Mouse (Mus musculus): Measurements from ENCODE around the gene Slc27a3. TPM values are rescaled to one million over a fixed set of nuclear protein-coding genes. Genes with fewer than 3 reads are reported as not detected.
"Not testable (repeated sequence)": the region's sequence is repeated elsewhere in the genome, so short reads cannot be mapped to it uniquely, and the experiment has no call there.

Slc27a3 gene
- total RNA-seq, 4 experiments from 2014 or later = 0.65 to 1.1 (median 0.96) TPM

GRCm38 (mm10) chr3:90347847-90348246 lies 41.9 kb downstream of the Slc27a3 start:
- DNase-seq (ENCODE audit: low spot score in 2 of 2) = no peak

- DNase-seq (ENCODE audit: low spot score in 2 of 2) = not testable (repeated sequence)
Observed at GRCm38 (mm10) chr3:90342853-90343252, 46.9 kb downstream of the Slc27a3 start.

GRCm38 (mm10) chr3:90340177-90340576 lies 49.6 kb downstream of the Slc27a3 start:
- no peak for DNase-seq (ENCODE audit: low spot score in 2 of 2)

GRCm38 (mm10) chr3:90338190-90338589 lies 51.5 kb downstream of the Slc27a3 start:
- DNase-seq (ENCODE audit: low spot score in 2 of 2) = no peak

GRCm38 (mm10) chr3:90335517-90335916 lies 54.2 kb downstream of the Slc27a3 start:
- no peak for DNase-seq (ENCODE audit: low spot score in 2 of 2)

Other genes starting within 250 kb of the Slc27a3 start
- 1,000 to 10,000 TPM; 1,066 to 1,242 (median 1,083) TPM for gene Rps27, start 176.3 kb downstream of the Slc27a3 start, total RNA-seq (2022)
- gene Rab13, start 176.2 kb downstream of the Slc27a3 start, total RNA-seq (2022) = 10 to 100 TPM in 1 of 4 experiments, 1 to 10 TPM in 3; 5.7 to 11.6 (median 8.8) TPM
- 10 to 100 TPM; 67.8 to 75.4 (median 71.8) TPM for gene Jtb, start 158.3 kb downstream of the Slc27a3 start, total RNA-seq (2022)
- not detected for gene Creb3l4, start 146.4 kb downstream of the Slc27a3 start, total RNA-seq (2022)
- 10 to 100 TPM; 37.8 to 46.4 (median 43.6) TPM for gene Slc39a1, start 141.8 kb downstream of the Slc27a3 start, total RNA-seq (2022)
- gene Crtc2, start 135.8 kb downstream of the Slc27a3 start, total RNA-seq (2022) = 10 to 100 TPM; 15.3 to 21.7 (median 16.5) TPM
- gene Dennd4b, start 124.8 kb downstream of the Slc27a3 start, total RNA-seq (2022) = 100 to 1,000 TPM in 1 of 4 experiments, 10 to 100 TPM in 3; 76.0 to 106 (median 85.8) TPM
- 10 to 100 TPM; 55.0 to 69.8 (median 62.6) TPM for gene Gatad2b, start 96.8 kb downstream of the Slc27a3 start, total RNA-seq (2022)
- gene Ints3, start 43.7 kb upstream of the Slc27a3 start, total RNA-seq (2022) = 10 to 100 TPM; 14.0 to 16.8 (median 14.8) TPM
- gene Npr1, start 75.9 kb upstream of the Slc27a3 start, total RNA-seq (2022) = 1 to 10 TPM; 3.8 to 6.9 (median 6.1) TPM
- gene Ilf2, start 86.2 kb upstream of the Slc27a3 start, total RNA-seq (2022) = 10 to 100 TPM; 24.4 to 33.4 (median 26.9) TPM
- gene Snapin, start 101.1 kb upstream of the Slc27a3 start, total RNA-seq (2022) = 10 to 100 TPM; 77.7 to 93.9 (median 78.5) TPM
- gene Chtop, start 119.6 kb upstream of the Slc27a3 start, total RNA-seq (2022) = 100 to 1,000 TPM; 112 to 117 (median 114) TPM
- 100 to 1,000 TPM; 157 to 190 (median 173) TPM for gene S100a1, start 124.5 kb upstream of the Slc27a3 start, total RNA-seq (2022)
- gene S100a13, start 124.5 kb upstream of the Slc27a3 start, total RNA-seq (2022) = 10 to 100 TPM in 3 of 4 experiments, 1 to 10 TPM in 1; 7.5 to 16.2 (median 11.8) TPM
- gene S100a14, start 136.9 kb upstream of the Slc27a3 start, total RNA-seq (2022) = not detected
- gene S100a16, start 147.3 kb upstream of the Slc27a3 start, total RNA-seq (2022) = 10 to 100 TPM; 50.1 to 57.1 (median 51.9) TPM
- gene S100a3, start 170.6 kb upstream of the Slc27a3 start, total RNA-seq (2022) = not detected
- not detected for gene S100a2, start 200.3 kb upstream of the Slc27a3 start, total RNA-seq (2022)
- not detected for gene Gm42674, start 212.0 kb upstream of the Slc27a3 start, total RNA-seq (2022)
- 10 to 100 TPM in 2 of 4 experiments, 1 to 10 TPM in 2; 4.9 to 29.2 (median 11.3) TPM for gene S100a4, start 213.8 kb upstream of the Slc27a3 start, total RNA-seq (2022)
- 1 to 10 TPM in 2 of 4 experiments, under 1 TPM in 1, not detected in 1; 0.68 to 2.5 (median 2.2) TPM for gene S100a5, start 218.6 kb upstream of the Slc27a3 start, total RNA-seq (2022)
- gene S100a6, start 222.9 kb upstream of the Slc27a3 start, total RNA-seq (2022) = 10 to 100 TPM; 38.3 to 90.6 (median 55.1) TPM